Mouse (Mus musculus) erythroblast, embryonic 14.5 days (primary cell): ENCODE results near the gene Gm4763. TPM values are rescaled to one million over a fixed set of nuclear protein-coding genes. Genes with fewer than 3 reads are reported as not detected.
"Not testable (repeated sequence)": the region's sequence is repeated elsewhere in the genome, so short reads cannot be mapped to it uniquely, and the experiment has no call there.

Experiments
- H3K27me3 ChIP-seq: 2 replicates; pipeline ENCODE4 v1.6.1; 2012; ENCODE audit warnings: inconsistent platforms; ENCODE audit not compliant: control insufficient read depth
- H3K36me3 ChIP-seq: 2 replicates; pipeline ENCODE4 v1.6.1; 2012; ENCODE audit warnings: mild to moderate bottlenecking, inconsistent platforms; ENCODE audit not compliant: control insufficient read depth
- H3K4me1 ChIP-seq: 2 replicates; pipeline ENCODE4 v1.6.1; 2012; ENCODE audit warnings: inconsistent platforms; ENCODE audit not compliant: control insufficient read depth
- H3K4me3 ChIP-seq: replicated peaks from 2 replicates; pipeline ENCODE3; 2012; ENCODE audit warnings: moderate library complexity, mild to moderate bottlenecking, inconsistent platforms
- H3K9me3 ChIP-seq: 2 replicates; pipeline ENCODE4 v1.6.1; 2012; ENCODE audit warnings: low read length, inconsistent platforms, mixed read lengths; ENCODE audit not compliant: control insufficient read depth
- GATA1 ChIP-seq: IDR thresholded peaks from 2 replicates; pipeline ENCODE4 v1.6.1; 2012; ENCODE audit warnings: low read length, inconsistent platforms, mixed read lengths
- TAL1 ChIP-seq: IDR thresholded peaks from 3 replicates; pipeline ENCODE4 v1.6.1; 2012; ENCODE audit warnings: low read length, inconsistent platforms, mixed read lengths
- polyA plus RNA-seq: library from polyadenylated mRNA; stranded (reverse); fragments of >175 nt; gene quantifications from 2 replicates; pipeline ENCODE4 v1.2.3, GENCODE M21; 2012

Gene Gm4763
- polyA plus RNA-seq: not detected in 2 replicates

DNA sequence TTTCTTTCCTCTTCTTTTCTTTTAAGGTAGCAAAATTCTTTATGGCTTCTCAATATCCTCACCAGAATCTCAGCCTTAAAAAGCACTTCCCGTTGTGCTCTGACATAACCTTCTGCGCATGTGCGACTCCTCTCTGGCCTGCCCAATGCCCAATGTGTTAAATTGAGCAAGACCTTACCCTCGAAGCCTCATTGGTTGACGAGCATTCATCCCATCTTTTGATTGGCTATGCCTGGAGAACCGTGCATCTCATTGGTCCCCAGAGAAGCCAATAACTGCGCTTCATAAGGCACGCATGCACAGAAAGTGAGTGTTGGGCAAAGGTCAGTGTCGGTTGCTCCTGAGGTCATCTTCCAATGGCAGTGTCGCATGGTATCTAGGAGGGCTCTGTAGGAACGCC, at the start of gene Gm4763:
TSS of gene Gm4763 (minus strand) at position 101 of the 400 bp plus-strand sequence.
- H3K27me3 ChIP-seq, H3K36me3 ChIP-seq, H3K4me1 ChIP-seq, H3K4me3 ChIP-seq, H3K9me3 ChIP-seq: not testable (repeated sequence)

DNA sequence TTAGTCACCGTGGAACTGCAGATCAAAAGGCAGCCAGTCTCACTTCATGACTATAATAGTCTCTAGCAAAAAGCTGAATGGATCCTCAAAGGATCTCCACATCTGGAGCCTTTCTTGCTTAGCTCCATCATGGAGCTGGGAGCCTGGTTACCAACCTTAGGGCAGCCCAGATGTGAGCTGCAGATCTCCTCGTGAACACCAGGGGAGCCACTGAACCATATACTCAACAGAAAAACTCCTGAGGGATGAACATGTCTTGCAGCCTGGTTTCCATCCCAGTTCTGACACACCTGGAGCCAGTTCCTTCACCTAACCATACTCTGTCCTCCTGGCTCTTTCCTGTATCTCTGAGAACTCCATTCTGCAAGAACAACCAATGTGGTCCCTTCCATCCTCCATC, 49.4 kb upstream of the Gm4763 start:
- TF ChIP-seq TAL1 (no peak), GATA1 (no peak)
- no peak overlapping the region for H3K4me3 ChIP-seq
- H3K27me3 ChIP-seq: no peaks in the 10 kb centered on the region
- H3K9me3 ChIP-seq: no peaks in the 10 kb centered on the region
- no peaks in the 10 kb centered on the region for H3K36me3 ChIP-seq
- H3K4me1 ChIP-seq: no peaks in the 10 kb centered on the region

GRCm38 (mm10) chr7:24773942-24774535, 47.3 kb upstream of the Gm4763 start:
- TF ChIP-seq TAL1 (no peak), GATA1 (no peak)
- Histone ChIP-seq H3K4me3 (no peak overlapping the region), H3K9me3 (no peaks in the 10 kb centered on the region), H3K36me3 (no peaks in the 10 kb centered on the region), H3K27me3 (no peaks in the 10 kb centered on the region), H3K4me1 (no peaks in the 10 kb centered on the region)

DNA sequence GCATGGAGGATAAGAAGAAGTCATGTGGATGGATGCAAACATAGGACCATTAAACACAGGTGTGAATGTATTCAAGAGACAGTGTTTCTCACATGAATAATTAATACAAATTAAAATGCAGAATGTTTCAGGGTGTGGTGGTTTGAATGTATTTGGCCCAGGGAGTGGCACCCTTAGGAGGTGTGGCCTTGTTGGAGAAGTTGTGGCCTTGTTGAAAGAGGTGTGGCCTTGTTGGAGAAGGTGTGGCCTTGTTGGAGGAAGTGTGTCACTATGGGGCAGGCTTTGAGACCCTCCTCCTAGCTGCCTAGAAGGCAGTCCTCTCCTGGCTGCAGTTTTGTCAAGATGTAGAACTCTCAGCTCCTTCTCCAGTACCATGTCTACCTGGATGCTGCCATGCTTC, 44.7 kb upstream of the Gm4763 start:
- TF ChIP-seq GATA1 (no peak), TAL1 (no peak)
- Histone ChIP-seq H3K4me1 (no peaks in the 10 kb centered on the region), H3K4me3 (no peak overlapping the region), H3K27me3 (no peaks in the 10 kb centered on the region), H3K9me3 (no peaks in the 10 kb centered on the region), H3K36me3 (no peaks in the 10 kb centered on the region)

- TF ChIP-seq TAL1 (no peak), GATA1 (no peak)
- no peaks in the 10 kb centered on the region for H3K9me3 ChIP-seq
- H3K36me3 ChIP-seq: no peaks in the 10 kb centered on the region
- no peaks in the 10 kb centered on the region for H3K27me3 ChIP-seq
- H3K4me1 ChIP-seq: no peaks in the 10 kb centered on the region
- H3K4me3 ChIP-seq: no peak overlapping the region
These were observed 35.9 kb upstream of the Gm4763 start for GRCm38 (mm10) chr7:24762574-24762973.

DNA sequence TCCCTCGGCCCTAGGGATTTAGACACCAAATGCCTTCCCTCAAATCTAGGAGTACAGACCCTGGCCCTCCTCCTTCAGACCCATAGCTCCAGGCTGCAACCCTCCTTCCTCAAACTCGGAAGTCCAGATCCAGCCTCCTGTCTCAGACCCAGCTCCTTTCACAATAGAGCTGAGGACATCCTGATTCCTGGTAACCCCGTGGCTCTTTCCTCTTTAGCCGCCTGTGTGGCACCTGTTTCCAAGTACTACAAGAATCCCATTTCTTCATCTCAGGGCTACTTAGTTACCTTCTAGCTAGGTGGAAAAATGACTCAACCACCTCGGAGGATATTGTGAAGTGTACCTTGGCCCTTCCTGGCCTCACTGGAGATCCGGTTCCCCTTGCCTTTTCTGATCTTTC, 34.5 kb upstream of the Gm4763 start:
- Histone ChIP-seq H3K9me3 (no peaks in the 10 kb centered on the region), H3K4me1 (no peaks in the 10 kb centered on the region), H3K4me3 (no peak overlapping the region), H3K36me3 (no peaks in the 10 kb centered on the region), H3K27me3 (no peaks in the 10 kb centered on the region)
- no peak for TF ChIP-seq GATA1
- TF ChIP-seq TAL1: no peak

GRCm38 (mm10) chr7:24760211-24760610, 33.5 kb upstream of the Gm4763 start, which contains the start of gene Cd177:
Cd177 (minus strand) TSS chr7:24760311.
- Histone ChIP-seq H3K4me3 (no peak within 1 kb of the TSS), H3K27me3 (no peaks in the 10 kb centered on the region), H3K36me3 (no peaks in the 10 kb centered on the region), H3K4me1 (no peaks in the 10 kb centered on the region), H3K9me3 (no peaks in the 10 kb centered on the region)
- no peak for TF ChIP-seq TAL1

DNA sequence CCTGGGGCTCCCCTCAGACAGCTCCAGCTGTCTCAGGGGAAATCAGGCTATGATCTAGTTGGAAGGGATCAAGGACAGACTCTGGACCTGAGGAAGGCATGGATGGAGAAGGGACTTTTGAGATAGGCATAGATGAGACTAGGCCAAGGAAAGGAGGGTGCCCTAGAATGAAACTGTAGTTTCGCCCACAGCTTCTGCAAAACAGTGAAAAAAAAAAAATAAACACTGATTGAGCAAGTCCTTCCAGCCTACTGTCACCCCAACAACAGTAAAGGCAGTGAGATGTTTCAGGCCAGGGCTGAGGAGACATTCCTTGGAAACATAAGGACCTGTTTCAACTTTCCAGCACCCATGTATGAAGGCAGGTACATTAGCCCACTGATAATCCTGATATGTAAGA, 31.8 kb upstream of the Gm4763 start:
- TF ChIP-seq TAL1 (no peak), GATA1 (no peak)
- Histone ChIP-seq H3K9me3 (no peaks in the 10 kb centered on the region), H3K4me3 (no peak overlapping the region), H3K36me3 (no peaks in the 10 kb centered on the region), H3K4me1 (no peaks in the 10 kb centered on the region), H3K27me3 (no peaks in the 10 kb centered on the region)

DNA sequence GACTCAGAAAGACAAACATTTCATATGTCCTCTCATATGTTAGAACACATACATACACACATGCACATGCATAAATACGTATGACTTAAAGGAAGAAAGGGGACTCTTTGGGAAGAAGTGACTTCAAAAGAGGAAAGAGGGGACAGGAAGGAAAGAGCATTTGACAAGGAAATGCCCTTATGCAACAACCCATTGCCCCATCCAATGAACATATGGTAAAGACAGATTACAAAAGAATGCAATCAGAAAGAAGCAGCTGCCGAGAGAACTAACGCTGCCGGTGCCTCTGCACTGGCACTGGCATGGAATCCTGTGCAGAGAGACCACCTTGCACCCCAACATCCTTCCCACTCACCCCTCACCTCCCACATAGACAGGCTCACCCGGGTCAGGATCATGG, 26.8 kb upstream of the Gm4763 start:
- TF ChIP-seq TAL1: no peak
- no peak for TF ChIP-seq GATA1
- Histone ChIP-seq H3K4me1 (no peaks in the 10 kb centered on the region), H3K36me3 (no peaks in the 10 kb centered on the region), H3K9me3 (no peaks in the 10 kb centered on the region), H3K4me3 (no peak overlapping the region), H3K27me3 (no peaks in the 10 kb centered on the region)

GRCm38 (mm10) chr7:24751610-24752009, 24.9 kb upstream of the Gm4763 start:
- Histone ChIP-seq H3K9me3 (no peaks in the 10 kb centered on the region), H3K36me3 (no peaks in the 10 kb centered on the region), H3K27me3 (no peaks in the 10 kb centered on the region), H3K4me1 (no peaks in the 10 kb centered on the region), H3K4me3 (no peak overlapping the region)
- TF ChIP-seq GATA1 (no peak), TAL1 (no peak)
